Mouse (Mus musculus): Measurements from ENCODE around the gene Trp53i11. TPM values are rescaled to one million over a fixed set of nuclear protein-coding genes. Genes with fewer than 3 reads are reported as not detected.

The Trp53i11 gene
- polyA plus RNA-seq, 1 experiment from 2014 or later, result 42.1 TPM

- whole genome bisulfite sequencing, result 78% methylated on average over 4 of the region's 4 CpGs
- Histone ChIP-seq H3K27ac (no peak overlapping the region), H3K4me2 (no peak overlapping the region), H3K9ac (no peak overlapping the region), H3K4me1 (peaks cover 18% of the 10 kb centered on the region; the same call in 1 of the 2 replicates), H3K27me3 (0 out of 2 replicates have a peak, but pooled peaks cover 5% of the 10 kb centered on the region), H3K4me3 (replicated peaks) (no peak overlapping the region), H3K9me3 (replicated peaks) (no peaks in the 10 kb centered on the region), H3K36me3 (no peaks in the 10 kb centered on the region)
- no peak for ATAC-seq (replicated peaks; ENCODE audit: low FRiP score)
Measured at GRCm38 (mm10) chr2:93160467-93161035, 26.8 kb upstream of the Trp53i11 start.

DNA sequence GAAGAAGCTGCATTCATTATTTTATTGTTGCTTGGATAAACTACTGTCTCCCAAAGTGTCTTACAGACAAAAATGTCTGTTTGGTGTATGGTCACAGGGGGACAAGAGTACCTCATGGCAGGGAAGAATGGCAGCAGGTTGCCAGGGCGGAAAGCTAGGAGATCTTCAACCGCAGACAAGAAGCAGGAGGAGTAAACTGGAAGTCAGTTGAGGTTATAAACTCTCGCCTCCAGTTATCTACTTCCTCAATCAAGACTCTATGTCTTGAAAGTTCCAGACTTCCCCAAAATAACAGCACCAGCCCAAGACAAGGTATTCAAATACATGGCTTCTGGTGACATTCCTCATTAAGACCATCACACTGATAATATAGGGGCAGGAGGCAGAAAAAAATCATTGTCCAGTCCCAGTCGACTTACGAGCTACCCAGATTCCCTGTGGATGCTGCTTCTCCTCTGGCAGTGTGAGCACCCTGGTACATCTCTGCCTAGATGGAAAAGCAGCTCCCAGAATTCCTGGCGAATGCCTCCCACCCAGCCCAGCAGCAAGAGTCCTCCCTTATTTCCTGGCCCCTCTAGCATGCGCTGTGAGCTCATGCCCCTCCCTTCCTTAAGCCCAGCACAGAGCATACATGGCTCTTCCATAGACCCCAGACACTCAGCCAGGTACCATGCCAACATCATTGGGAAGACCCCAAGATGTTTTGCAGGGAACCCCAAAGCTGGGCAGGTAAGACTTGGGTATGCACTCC lies 25.3 kb upstream of the Trp53i11 start:
- H3K36me3 ChIP-seq, result no peaks in the 10 kb centered on the region
- 67% methylated on average over 7 of the region's 7 CpGs for WGBS
- H3K4me2 ChIP-seq, result no peak overlapping the region
- ATAC-seq (replicated peaks; ENCODE audit: low FRiP score), result no peak
- H3K27me3 ChIP-seq, result 0 out of 2 replicates have a peak, but pooled peaks cover 8% of the 10 kb centered on the region
- H3K9ac ChIP-seq, result no peak overlapping the region
- no peaks in the 10 kb centered on the region for H3K9me3 ChIP-seq (replicated peaks)
- H3K27ac ChIP-seq, result no peak overlapping the region
- peaks cover 18% of the 10 kb centered on the region; the same call in 1 of the 2 replicates for H3K4me1 ChIP-seq
- H3K4me3 ChIP-seq (replicated peaks), result no peak overlapping the region

DNA sequence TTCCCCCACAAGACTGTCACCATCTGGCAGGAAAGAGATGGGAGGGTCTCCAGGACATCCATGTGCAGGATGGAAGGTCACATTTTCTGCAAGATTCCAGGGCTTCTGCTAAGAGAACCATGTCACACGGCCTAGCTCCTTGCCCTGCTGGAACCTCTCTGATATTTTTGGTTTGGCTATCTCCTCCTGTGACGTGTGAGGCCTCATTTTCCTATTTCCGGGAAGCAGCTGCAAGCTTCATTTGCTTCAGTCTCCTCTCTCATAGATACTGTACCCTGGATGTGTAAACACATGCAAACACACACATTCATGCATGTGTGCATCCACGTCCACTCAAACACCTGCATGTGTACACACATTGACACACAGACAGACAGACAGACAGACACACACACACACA lies 24.6 kb upstream of the Trp53i11 start:
- peaks cover 18% of the 10 kb centered on the region; the same call in 1 of the 2 replicates for H3K4me1 ChIP-seq
- H3K4me2 ChIP-seq, result no peak overlapping the region
- no peak overlapping the region for H3K9ac ChIP-seq
- ATAC-seq (replicated peaks; ENCODE audit: low FRiP score), result no peak
- 0 out of 2 replicates have a peak, but pooled peaks cover 8% of the 10 kb centered on the region for H3K27me3 ChIP-seq
- H3K9me3 ChIP-seq (replicated peaks), result no peaks in the 10 kb centered on the region
- WGBS, result 70% methylated on average over 4 of the region's 4 CpGs
- H3K36me3 ChIP-seq, result no peaks in the 10 kb centered on the region
- no peak overlapping the region for H3K4me3 ChIP-seq (replicated peaks)
- no peak overlapping the region for H3K27ac ChIP-seq

DNA sequence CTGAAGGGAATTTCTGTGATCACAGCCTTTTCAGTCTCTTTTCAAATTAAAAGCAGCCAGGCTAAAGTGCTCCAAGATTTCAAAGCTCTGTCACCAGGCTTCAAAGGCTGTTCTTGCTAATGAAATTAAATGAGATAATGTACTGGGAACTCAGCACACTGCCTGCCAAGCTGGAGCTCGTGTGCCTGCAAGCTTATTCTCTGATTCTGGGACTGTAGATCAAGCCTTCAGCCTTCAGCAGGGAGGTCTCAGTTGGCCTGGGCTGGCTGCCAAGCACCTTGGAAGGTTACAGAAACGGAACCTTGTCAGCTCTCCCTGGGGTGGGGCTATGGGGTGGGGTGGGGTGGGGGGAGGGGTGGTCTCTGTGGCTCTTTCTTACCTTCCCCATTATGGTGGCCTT lies 24.0 kb upstream of the Trp53i11 start:
- 0 out of 2 replicates have a peak, but pooled peaks cover 8% of the 10 kb centered on the region for H3K27me3 ChIP-seq
- ATAC-seq (replicated peaks; ENCODE audit: low FRiP score), result no peak
- peaks cover 18% of the 10 kb centered on the region; the same call in 1 of the 2 replicates for H3K4me1 ChIP-seq
- H3K9me3 ChIP-seq (replicated peaks), result no peaks in the 10 kb centered on the region
- no peak overlapping the region for H3K4me2 ChIP-seq
- WGBS, result 33% methylated on average over 2 of the region's 2 CpGs
- no peak overlapping the region for H3K4me3 ChIP-seq (replicated peaks)
- H3K36me3 ChIP-seq, result no peaks in the 10 kb centered on the region
- no peak overlapping the region for H3K9ac ChIP-seq
- no peak overlapping the region for H3K27ac ChIP-seq

- 51% methylated on average over 6 of the region's 6 CpGs for WGBS
Measured at GRCm38 (mm10) chr2:93163750-93164335, 23.5 kb upstream of the Trp53i11 start.

GRCm38 (mm10) chr2:93166295-93166694 lies 21.1 kb upstream of the Trp53i11 start:
- Histone ChIP-seq H3K27me3 (peaks cover 22% of the 10 kb centered on the region), H3K4me3 (replicated peaks) (no peak overlapping the region), H3K4me1 (peaks cover 21% of the 10 kb centered on the region), H3K9me3 (replicated peaks) (no peaks in the 10 kb centered on the region), H3K27ac (no peak overlapping the region), H3K9ac (no peak overlapping the region), H3K4me2 (no peak overlapping the region), H3K36me3 (no peaks in the 10 kb centered on the region)
- 80% methylated on average over 6 of the region's 6 CpGs for WGBS
- no peak for ATAC-seq (replicated peaks; ENCODE audit: low FRiP score)

More at GRCm38 (mm10) chr2:93163750-93164335, 23.5 kb upstream of the Trp53i11 start:
- no peaks in the 10 kb centered on the region for H3K9me3 ChIP-seq (replicated peaks)
- H3K4me3 ChIP-seq (replicated peaks), result no peak overlapping the region
- peaks cover 18% of the 10 kb centered on the region; the same call in 1 of the 2 replicates for H3K4me1 ChIP-seq
- H3K36me3 ChIP-seq, result no peaks in the 10 kb centered on the region
- H3K9ac ChIP-seq, result no peak overlapping the region
- ATAC-seq (replicated peaks; ENCODE audit: low FRiP score), result no peak
- 0 out of 2 replicates have a peak, but pooled peaks cover 8% of the 10 kb centered on the region for H3K27me3 ChIP-seq
- no peak overlapping the region for H3K4me2 ChIP-seq
- no peak overlapping the region for H3K27ac ChIP-seq

- Histone ChIP-seq H3K9me3 (replicated peaks) (no peaks in the 10 kb centered on the region), H3K9ac (no peak overlapping the region), H3K4me3 (replicated peaks) (no peak overlapping the region), H3K36me3 (no peaks in the 10 kb centered on the region), H3K27me3 (peaks cover 18% of the 10 kb centered on the region), H3K27ac (no peak overlapping the region), H3K4me1 (peaks cover 21% of the 10 kb centered on the region), H3K4me2 (no peak overlapping the region)
- 78% methylated on average over 14 of the region's 14 CpGs for WGBS
- no peak for ATAC-seq (replicated peaks; ENCODE audit: low FRiP score)
Measured at GRCm38 (mm10) chr2:93166734-93167406, 20.5 kb upstream of the Trp53i11 start.

- 69% methylated on average over 19 of the region's 19 CpGs for WGBS
- no peak overlapping the region for H3K4me2 ChIP-seq
- H3K27me3 ChIP-seq, result peaks cover 18% of the 10 kb centered on the region
- no peak overlapping the region for H3K27ac ChIP-seq
- no peak overlapping the region for H3K4me3 ChIP-seq (replicated peaks)
- H3K36me3 ChIP-seq, result no peaks in the 10 kb centered on the region
- no peak overlapping the region for H3K9ac ChIP-seq
- peaks cover 21% of the 10 kb centered on the region for H3K4me1 ChIP-seq
- H3K9me3 ChIP-seq (replicated peaks), result no peaks in the 10 kb centered on the region
- no peak for ATAC-seq (replicated peaks; ENCODE audit: low FRiP score)
Measured at GRCm38 (mm10) chr2:93170156-93170844, 17.0 kb upstream of the Trp53i11 start.

- 68% methylated on average over 5 of the region's 5 CpGs for WGBS
- H3K27me3 ChIP-seq, result peaks cover 18% of the 10 kb centered on the region
Measured at GRCm38 (mm10) chr2:93170845-93171200, 16.5 kb upstream of the Trp53i11 start.

DNA sequence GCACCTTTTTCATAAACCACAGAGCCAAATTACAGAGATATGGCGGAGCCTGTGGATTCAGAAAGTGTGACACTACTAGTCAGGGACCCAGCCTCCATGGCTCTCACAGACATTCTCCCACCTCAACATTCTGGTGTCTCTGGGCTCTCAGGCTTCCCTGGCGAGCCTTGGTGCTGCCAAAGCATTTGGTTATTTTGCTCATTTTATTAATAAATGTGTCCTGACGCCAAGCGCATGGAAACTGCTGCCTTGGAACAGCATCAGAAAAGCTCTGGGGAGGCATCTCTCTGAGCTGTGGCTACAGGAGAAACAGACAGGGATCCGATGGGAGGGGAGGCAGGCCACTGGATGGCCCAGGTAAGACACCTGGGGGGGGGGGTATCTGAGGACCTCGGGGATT lies 15.4 kb upstream of the Trp53i11 start:
- Histone ChIP-seq H3K27me3 (peaks cover 15% of the 10 kb centered on the region), H3K36me3 (no peaks in the 10 kb centered on the region), H3K4me2 (no peak overlapping the region), H3K27ac (no peak overlapping the region), H3K9ac (no peak overlapping the region), H3K4me1 (peaks cover 37% of the 10 kb centered on the region), H3K9me3 (replicated peaks) (no peaks in the 10 kb centered on the region), H3K4me3 (replicated peaks) (no peak overlapping the region)
- ATAC-seq (replicated peaks; ENCODE audit: low FRiP score), result no peak
- 85% methylated on average over 6 of the region's 6 CpGs for WGBS

More at GRCm38 (mm10) chr2:93170845-93171200, 16.5 kb upstream of the Trp53i11 start:
- Histone ChIP-seq H3K4me3 (replicated peaks) (no peak overlapping the region), H3K4me1 (peaks cover 26% of the 10 kb centered on the region), H3K4me2 (no peak overlapping the region), H3K36me3 (no peaks in the 10 kb centered on the region), H3K9me3 (replicated peaks) (no peaks in the 10 kb centered on the region), H3K27ac (no peak overlapping the region), H3K9ac (no peak overlapping the region)
- no peak for ATAC-seq (replicated peaks; ENCODE audit: low FRiP score)

DNA sequence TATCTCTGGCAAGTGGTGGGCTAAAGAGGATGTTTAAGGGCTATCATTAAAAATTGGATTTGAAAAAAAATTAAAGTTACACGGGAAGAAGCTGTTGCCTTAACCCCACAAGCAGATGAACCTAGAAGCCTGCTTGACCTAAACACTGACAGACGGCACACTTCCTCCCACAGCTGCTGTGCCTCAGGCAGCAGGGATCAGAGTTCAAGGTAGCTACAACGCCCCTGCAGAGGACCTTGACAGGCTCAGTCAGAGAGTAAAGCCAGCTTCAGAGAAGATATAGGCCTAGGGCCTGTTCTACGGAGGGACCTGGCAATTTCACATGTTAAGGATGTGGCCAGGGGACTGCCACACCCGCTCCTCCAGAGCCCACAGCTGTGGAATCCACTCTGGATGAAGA lies 14.9 kb upstream of the Trp53i11 start:
- WGBS, result 37% methylated on average over 5 of the region's 5 CpGs
- Histone ChIP-seq H3K36me3 (no peaks in the 10 kb centered on the region), H3K9me3 (replicated peaks) (no peaks in the 10 kb centered on the region), H3K9ac (no peak overlapping the region), H3K27ac (no peak overlapping the region), H3K4me2 (no peak overlapping the region), H3K27me3 (peaks cover 14% of the 10 kb centered on the region), H3K4me3 (replicated peaks) (no peak overlapping the region), H3K4me1 (peaks cover 43% of the 10 kb centered on the region)
- no peak for ATAC-seq (replicated peaks; ENCODE audit: low FRiP score)

Data from kidney, embryonic 15.5 days (tissue).